Mouse (Mus musculus): ENCODE measurements at regions not wholly inside any gene's neighbourhood (a gene's known extent, or its start where the extent isn't known, plus 50 kb on each side); places are given as distances from the start of the nearest gene placed in this dataset.

- no peak for ATAC-seq (replicated peaks; ENCODE audit: low FRiP score, low read depth)
Measured at GRCm38 (mm10) chr12:15611847-15612580, 204.7 kb downstream of the Trib2 start.

GRCm38 (mm10) chr12:15607091-15607490, 209.6 kb downstream of the Trib2 start:
- Histone ChIP-seq H3K9ac (ENCODE audit: low read depth, low read length) (no peak overlapping the region), H3K36me3 (ENCODE audit: insufficient read depth, low read length) (no peaks in the 10 kb centered on the region), H3K9me3 (replicated peaks; ENCODE audit: low read length) (no peaks in the 10 kb centered on the region), H3K27me3 (ENCODE audit: insufficient read depth, low read length) (no peaks in the 10 kb centered on the region), H3K27ac (peak overlapping the region; percentile 66), H3K4me3 (replicated peaks; ENCODE audit: low read depth, low read length) (no peak overlapping the region), H3K4me2 (ENCODE audit: low read length) (no peak overlapping the region), H3K4me1 (replicated peaks; ENCODE audit: insufficient read depth, low read length) (no peaks in the 10 kb centered on the region; the same call in 1 of the 2 replicates)
- ATAC-seq (replicated peaks; ENCODE audit: low FRiP score, low read depth) = no peak
- no peak for TF ChIP-seq CTCF (IDR thresholded peaks at IDR 0.05; ENCODE audit: low read depth)
- WGBS = 42% methylated on average over 1 of the region's 1 CpGs
- no peak for DNase-seq (ENCODE audit: low spot score)

More at GRCm38 (mm10) chr12:15611847-15612580, 204.7 kb downstream of the Trib2 start:
- no peaks in the 10 kb centered on the region; the same call in 1 of the 2 replicates for H3K4me1 ChIP-seq (replicated peaks; ENCODE audit: insufficient read depth, low read length)
- H3K4me3 ChIP-seq (replicated peaks; ENCODE audit: low read depth, low read length) = no peak overlapping the region
- H3K27me3 ChIP-seq (ENCODE audit: insufficient read depth, low read length) = no peaks in the 10 kb centered on the region
- no peak overlapping the region for H3K9ac ChIP-seq (ENCODE audit: low read depth, low read length)
- DNase-seq (ENCODE audit: low spot score) = peak; percentile 86
- no peaks in the 10 kb centered on the region for H3K36me3 ChIP-seq (ENCODE audit: insufficient read depth, low read length)
- H3K27ac ChIP-seq = no peak overlapping the region
- 15% methylated on average over 5 of the region's 5 CpGs for WGBS
- 0 out of 2 replicates have a peak, but pooled peaks have one; percentile 15 for TF ChIP-seq CTCF (IDR thresholded peaks at IDR 0.05; ENCODE audit: low read depth)
- no peaks in the 10 kb centered on the region for H3K9me3 ChIP-seq (replicated peaks; ENCODE audit: low read length)
- H3K4me2 ChIP-seq (ENCODE audit: low read length) = no peak overlapping the region

GRCm38 (mm10) chr12:15606095-15606494, 210.6 kb downstream of the Trib2 start:
- ATAC-seq (replicated peaks; ENCODE audit: low FRiP score, low read depth) (no peak), DNase-seq (ENCODE audit: low spot score) (peak; percentile 89)
- H3K27me3 ChIP-seq (ENCODE audit: insufficient read depth, low read length) = no peaks in the 10 kb centered on the region
- H3K4me2 ChIP-seq (ENCODE audit: low read length) = peak overlapping the region; percentile 32; the same call in 1 of the 2 replicates
- H3K4me3 ChIP-seq (replicated peaks; ENCODE audit: low read depth, low read length) = no peak overlapping the region
- H3K9ac ChIP-seq (ENCODE audit: low read depth, low read length) = no peak overlapping the region
- no peaks in the 10 kb centered on the region for H3K36me3 ChIP-seq (ENCODE audit: insufficient read depth, low read length)
- peak; percentile 88 for TF ChIP-seq CTCF (IDR thresholded peaks at IDR 0.05; ENCODE audit: low read depth)
- peak overlapping the region; percentile 66; the same call in 1 of the 2 replicates for H3K27ac ChIP-seq
- H3K9me3 ChIP-seq (replicated peaks; ENCODE audit: low read length) = no peaks in the 10 kb centered on the region
- H3K4me1 ChIP-seq (replicated peaks; ENCODE audit: insufficient read depth, low read length) = no peaks in the 10 kb centered on the region; the same call in 1 of the 2 replicates
- WGBS = 43% methylated on average over 4 of the region's 4 CpGs

- ATAC-seq (replicated peaks; ENCODE audit: low FRiP score, low read depth) = no peak
- H3K4me3 ChIP-seq (replicated peaks; ENCODE audit: low read depth, low read length) = no peak overlapping the region
- H3K27ac ChIP-seq = no peak overlapping the region
- no peak for DNase-seq (ENCODE audit: low spot score)
- H3K27me3 ChIP-seq (ENCODE audit: insufficient read depth, low read length) = no peaks in the 10 kb centered on the region
- no peak overlapping the region for H3K4me2 ChIP-seq (ENCODE audit: low read length)
- no peak overlapping the region for H3K9ac ChIP-seq (ENCODE audit: low read depth, low read length)
- 81% methylated on average over 1 of the region's 1 CpGs for WGBS
- H3K9me3 ChIP-seq (replicated peaks; ENCODE audit: low read length) = no peaks in the 10 kb centered on the region
- TF ChIP-seq CTCF (IDR thresholded peaks at IDR 0.05; ENCODE audit: low read depth) = no peak
- no peaks in the 10 kb centered on the region; the same call in 1 of the 2 replicates for H3K4me1 ChIP-seq (replicated peaks; ENCODE audit: insufficient read depth, low read length)
- H3K36me3 ChIP-seq (ENCODE audit: insufficient read depth, low read length) = no peaks in the 10 kb centered on the region
Measured at GRCm38 (mm10) chr12:15604630-15605029, 212.1 kb downstream of the Trib2 start.

GRCm38 (mm10) chr12:15603885-15604284, 212.8 kb downstream of the Trib2 start:
- 75% methylated on average over 5 of the region's 5 CpGs for WGBS
- Histone ChIP-seq H3K4me2 (ENCODE audit: low read length) (no peak overlapping the region), H3K36me3 (ENCODE audit: insufficient read depth, low read length) (no peaks in the 10 kb centered on the region), H3K27me3 (ENCODE audit: insufficient read depth, low read length) (no peaks in the 10 kb centered on the region), H3K9ac (ENCODE audit: low read depth, low read length) (no peak overlapping the region), H3K4me1 (replicated peaks; ENCODE audit: insufficient read depth, low read length) (no peaks in the 10 kb centered on the region; the same call in 1 of the 2 replicates), H3K27ac (no peak overlapping the region), H3K9me3 (replicated peaks; ENCODE audit: low read length) (no peaks in the 10 kb centered on the region), H3K4me3 (replicated peaks; ENCODE audit: low read depth, low read length) (no peak overlapping the region)
- ATAC-seq (replicated peaks; ENCODE audit: low FRiP score, low read depth) = no peak
- no peak for DNase-seq (ENCODE audit: low spot score)
- TF ChIP-seq CTCF (IDR thresholded peaks at IDR 0.05; ENCODE audit: low read depth) = no peak

- Histone ChIP-seq H3K4me2 (ENCODE audit: low read length) (no peak overlapping the region), H3K27me3 (ENCODE audit: insufficient read depth, low read length) (no peaks in the 10 kb centered on the region), H3K4me3 (replicated peaks; ENCODE audit: low read depth, low read length) (no peak overlapping the region), H3K36me3 (ENCODE audit: insufficient read depth, low read length) (no peaks in the 10 kb centered on the region), H3K4me1 (replicated peaks; ENCODE audit: insufficient read depth, low read length) (no peaks in the 10 kb centered on the region; the same call in 1 of the 2 replicates), H3K9ac (ENCODE audit: low read depth, low read length) (no peak overlapping the region), H3K27ac (no peak overlapping the region), H3K9me3 (replicated peaks; ENCODE audit: low read length) (no peaks in the 10 kb centered on the region)
- ATAC-seq (replicated peaks; ENCODE audit: low FRiP score, low read depth) = no peak
- DNase-seq (ENCODE audit: low spot score) = no peak
- WGBS = 78% methylated on average over 5 of the region's 5 CpGs
- no peak for TF ChIP-seq CTCF (IDR thresholded peaks at IDR 0.05; ENCODE audit: low read depth)
Measured at GRCm38 (mm10) chr12:15603319-15603718, 213.4 kb downstream of the Trib2 start.

Measured in kidney, postnatal 0 days (tissue).